Mouse (Mus musculus): ENCODE data around the gene Traf6. TPM values are rescaled to one million over a fixed set of nuclear protein-coding genes. Genes with fewer than 3 reads are reported as not detected.

The Traf6 gene
- polyA plus RNA-seq, 1 experiment from 2014 or later = 3.2 TPM

GRCm38 (mm10) chr2:101660536-101660935, 17.7 kb upstream of the Traf6 start:
- Histone ChIP-seq H3K27ac (replicated peaks) (no peak overlapping the region), H3K4me2 (no peak overlapping the region), H3K27me3 (no peaks in the 10 kb centered on the region), H3K9me3 (replicated peaks) (no peaks in the 10 kb centered on the region), H3K36me3 (replicated peaks) (no peaks in the 10 kb centered on the region), H3K4me1 (replicated peaks) (no peaks in the 10 kb centered on the region), H3K9ac (no peak overlapping the region), H3K4me3 (replicated peaks) (no peak overlapping the region)
- ATAC-seq (ENCODE audit: insufficient read depth) = no peak
- 67% methylated on average over 2 of the region's 2 CpGs for WGBS (ENCODE audit: insufficient replicate concordance)

GRCm38 (mm10) chr2:101665058-101665702, 13.0 kb upstream of the Traf6 start:
- WGBS (ENCODE audit: insufficient replicate concordance) = 21% methylated on average over 9 of the region's 9 CpGs
- H3K36me3 ChIP-seq (replicated peaks) = no peaks in the 10 kb centered on the region
- no peaks in the 10 kb centered on the region for H3K27me3 ChIP-seq
- H3K4me1 ChIP-seq (replicated peaks) = no peaks in the 10 kb centered on the region
- H3K4me3 ChIP-seq (replicated peaks) = no peak overlapping the region
- H3K9ac ChIP-seq = no peak overlapping the region
- no peak overlapping the region for H3K27ac ChIP-seq (replicated peaks)
- H3K9me3 ChIP-seq (replicated peaks) = no peaks in the 10 kb centered on the region
- no peak overlapping the region for H3K4me2 ChIP-seq
- ATAC-seq (ENCODE audit: insufficient read depth) = no peak

GRCm38 (mm10) chr2:101665703-101666092, 12.5 kb upstream of the Traf6 start:
- H3K27ac ChIP-seq (replicated peaks) = no peak overlapping the region
- WGBS (ENCODE audit: insufficient replicate concordance) = 81% methylated on average over 3 of the region's 3 CpGs
- H3K27me3 ChIP-seq = no peaks in the 10 kb centered on the region
- no peak overlapping the region for H3K9ac ChIP-seq
- no peak for ATAC-seq (ENCODE audit: insufficient read depth)
- H3K4me1 ChIP-seq (replicated peaks) = no peaks in the 10 kb centered on the region
- H3K9me3 ChIP-seq (replicated peaks) = no peaks in the 10 kb centered on the region
- no peaks in the 10 kb centered on the region for H3K36me3 ChIP-seq (replicated peaks)
- H3K4me2 ChIP-seq = no peak overlapping the region
- no peak overlapping the region for H3K4me3 ChIP-seq (replicated peaks)

- Histone ChIP-seq H3K27ac (replicated peaks) (no peak overlapping the region), H3K4me2 (no peak overlapping the region), H3K36me3 (replicated peaks) (no peaks in the 10 kb centered on the region), H3K9me3 (replicated peaks) (no peaks in the 10 kb centered on the region), H3K4me3 (replicated peaks) (no peak overlapping the region), H3K27me3 (no peaks in the 10 kb centered on the region), H3K9ac (no peak overlapping the region), H3K4me1 (replicated peaks) (no peaks in the 10 kb centered on the region)
- 58% methylated on average over 3 of the region's 3 CpGs for WGBS (ENCODE audit: insufficient replicate concordance)
- no peak for ATAC-seq (ENCODE audit: insufficient read depth)
These were observed 9.5 kb upstream of the Traf6 start for GRCm38 (mm10) chr2:101668751-101669150.

GRCm38 (mm10) chr2:101673547-101673946, 4.7 kb upstream of the Traf6 start:
- H3K4me1 ChIP-seq (replicated peaks) = peaks cover 3% of the 10 kb centered on the region; the same call in 1 of the 2 replicates
- H3K36me3 ChIP-seq (replicated peaks) = no peaks in the 10 kb centered on the region
- no peak for ATAC-seq (ENCODE audit: insufficient read depth)
- H3K27me3 ChIP-seq = peaks cover 7% of the 10 kb centered on the region; the same call in 1 of the 2 replicates
- no peak overlapping the region for H3K4me3 ChIP-seq (replicated peaks)
- H3K27ac ChIP-seq (replicated peaks) = no peak overlapping the region
- no peak overlapping the region for H3K9ac ChIP-seq
- no peak overlapping the region for H3K4me2 ChIP-seq
- 44% methylated on average over 3 of the region's 3 CpGs for WGBS (ENCODE audit: insufficient replicate concordance)
- H3K9me3 ChIP-seq (replicated peaks) = no peaks in the 10 kb centered on the region

- no peak for ATAC-seq (ENCODE audit: insufficient read depth)
- H3K4me1 ChIP-seq (replicated peaks) = peaks cover 13% of the 10 kb centered on the region
- 0 out of 2 replicates have a peak, but pooled peaks cover 7% of the 10 kb centered on the region for H3K27me3 ChIP-seq
- H3K9me3 ChIP-seq (replicated peaks) = no peaks in the 10 kb centered on the region
- H3K4me3 ChIP-seq (replicated peaks) = peak overlapping the region; percentile 91
- H3K27ac ChIP-seq (replicated peaks) = 0 out of 2 replicates have a peak overlapping the region, but pooled peaks have one; percentile 4
- H3K9ac ChIP-seq = peak overlapping the region; percentile 84
- peak overlapping the region; percentile 77 for H3K4me2 ChIP-seq
- 5% methylated on average over 15 of the region's 15 CpGs for WGBS (ENCODE audit: insufficient replicate concordance)
- H3K36me3 ChIP-seq (replicated peaks) = peaks cover under 1% of the 10 kb centered on the region; the same call in 1 of the 2 replicates
These were observed 1.0 kb downstream of the Traf6 start for GRCm38 (mm10) chr2:101679164-101679784.

- 85% methylated on average over 12 of the region's 12 CpGs for WGBS (ENCODE audit: insufficient replicate concordance)
- peaks cover 6% of the 10 kb centered on the region for H3K4me1 ChIP-seq (replicated peaks)
- no peak overlapping the region for H3K4me2 ChIP-seq
- H3K9me3 ChIP-seq (replicated peaks) = no peaks in the 10 kb centered on the region
- no peaks in the 10 kb centered on the region for H3K27me3 ChIP-seq
- H3K4me3 ChIP-seq (replicated peaks) = no peak overlapping the region
- H3K36me3 ChIP-seq (replicated peaks) = peaks cover 38% of the 10 kb centered on the region
- ATAC-seq (ENCODE audit: insufficient read depth) = no peak
- H3K27ac ChIP-seq (replicated peaks) = no peak overlapping the region
- H3K9ac ChIP-seq = no peak overlapping the region
These were observed 6.2 kb downstream of the Traf6 start for GRCm38 (mm10) chr2:101684421-101684820.

GRCm38 (mm10) chr2:101688011-101688410, 9.8 kb downstream of the Traf6 start:
- H3K36me3 ChIP-seq (replicated peaks) = peaks cover 62% of the 10 kb centered on the region
- no peak for ATAC-seq (ENCODE audit: insufficient read depth)

GRCm38 (mm10) chr2:101690252-101690827, 12.1 kb downstream of the Traf6 start:
- no peaks in the 10 kb centered on the region for H3K4me1 ChIP-seq (replicated peaks)
- WGBS (ENCODE audit: insufficient replicate concordance) = 78% methylated on average over 9 of the region's 9 CpGs
- H3K4me3 ChIP-seq (replicated peaks) = no peak overlapping the region
- H3K27me3 ChIP-seq = no peaks in the 10 kb centered on the region
- peaks cover 63% of the 10 kb centered on the region for H3K36me3 ChIP-seq (replicated peaks)
- no peak overlapping the region for H3K9ac ChIP-seq
- no peak for ATAC-seq (ENCODE audit: insufficient read depth)
- H3K27ac ChIP-seq (replicated peaks) = no peak overlapping the region
- H3K9me3 ChIP-seq (replicated peaks) = no peaks in the 10 kb centered on the region
- H3K4me2 ChIP-seq = no peak overlapping the region

More at GRCm38 (mm10) chr2:101688011-101688410, 9.8 kb downstream of the Traf6 start:
- no peaks in the 10 kb centered on the region for H3K27me3 ChIP-seq
- no peak overlapping the region for H3K9ac ChIP-seq
- no peak overlapping the region for H3K4me3 ChIP-seq (replicated peaks)
- H3K27ac ChIP-seq (replicated peaks) = no peak overlapping the region
- WGBS (ENCODE audit: insufficient replicate concordance) = 86% methylated on average over 5 of the region's 5 CpGs
- H3K9me3 ChIP-seq (replicated peaks) = no peaks in the 10 kb centered on the region
- H3K4me1 ChIP-seq (replicated peaks) = no peaks in the 10 kb centered on the region
- H3K4me2 ChIP-seq = no peak overlapping the region

- Histone ChIP-seq H3K9ac (no peak overlapping the region), H3K27ac (replicated peaks) (no peak overlapping the region), H3K4me1 (replicated peaks) (no peaks in the 10 kb centered on the region), H3K27me3 (no peaks in the 10 kb centered on the region), H3K36me3 (replicated peaks) (peaks cover 62% of the 10 kb centered on the region), H3K9me3 (replicated peaks) (no peaks in the 10 kb centered on the region), H3K4me3 (replicated peaks) (no peak overlapping the region), H3K4me2 (no peak overlapping the region)
- 66% methylated on average over 4 of the region's 4 CpGs for WGBS (ENCODE audit: insufficient replicate concordance)
- no peak for ATAC-seq (ENCODE audit: insufficient read depth)
These were observed 14.8 kb downstream of the Traf6 start for GRCm38 (mm10) chr2:101693043-101693442.

GRCm38 (mm10) chr2:101693577-101694215, 15.5 kb downstream of the Traf6 start:
- no peak for ATAC-seq (ENCODE audit: insufficient read depth)

More at GRCm38 (mm10) chr2:101693577-101694215, 15.5 kb downstream of the Traf6 start:
- Histone ChIP-seq H3K9me3 (replicated peaks) (no peaks in the 10 kb centered on the region), H3K36me3 (replicated peaks) (peaks cover 62% of the 10 kb centered on the region), H3K4me2 (no peak overlapping the region), H3K4me3 (replicated peaks) (no peak overlapping the region), H3K27me3 (no peaks in the 10 kb centered on the region), H3K9ac (no peak overlapping the region), H3K4me1 (replicated peaks) (0 out of 2 replicates have a peak, but pooled peaks cover 2% of the 10 kb centered on the region), H3K27ac (replicated peaks) (no peak overlapping the region)
- WGBS (ENCODE audit: insufficient replicate concordance) = 60% methylated on average over 5 of the region's 5 CpGs
